Mouse (Mus musculus) embryo, embryonic 11.5 days (tissue): ENCODE data around the gene 3110082I17Rik.

Source experiments
- DNase-seq: peaks from one replicate; pipeline ENCODE4 v3.0.0-alpha.2; 2012; ENCODE audit warnings: low read depth, low spot score

Gene 3110082I17Rik

DNA sequence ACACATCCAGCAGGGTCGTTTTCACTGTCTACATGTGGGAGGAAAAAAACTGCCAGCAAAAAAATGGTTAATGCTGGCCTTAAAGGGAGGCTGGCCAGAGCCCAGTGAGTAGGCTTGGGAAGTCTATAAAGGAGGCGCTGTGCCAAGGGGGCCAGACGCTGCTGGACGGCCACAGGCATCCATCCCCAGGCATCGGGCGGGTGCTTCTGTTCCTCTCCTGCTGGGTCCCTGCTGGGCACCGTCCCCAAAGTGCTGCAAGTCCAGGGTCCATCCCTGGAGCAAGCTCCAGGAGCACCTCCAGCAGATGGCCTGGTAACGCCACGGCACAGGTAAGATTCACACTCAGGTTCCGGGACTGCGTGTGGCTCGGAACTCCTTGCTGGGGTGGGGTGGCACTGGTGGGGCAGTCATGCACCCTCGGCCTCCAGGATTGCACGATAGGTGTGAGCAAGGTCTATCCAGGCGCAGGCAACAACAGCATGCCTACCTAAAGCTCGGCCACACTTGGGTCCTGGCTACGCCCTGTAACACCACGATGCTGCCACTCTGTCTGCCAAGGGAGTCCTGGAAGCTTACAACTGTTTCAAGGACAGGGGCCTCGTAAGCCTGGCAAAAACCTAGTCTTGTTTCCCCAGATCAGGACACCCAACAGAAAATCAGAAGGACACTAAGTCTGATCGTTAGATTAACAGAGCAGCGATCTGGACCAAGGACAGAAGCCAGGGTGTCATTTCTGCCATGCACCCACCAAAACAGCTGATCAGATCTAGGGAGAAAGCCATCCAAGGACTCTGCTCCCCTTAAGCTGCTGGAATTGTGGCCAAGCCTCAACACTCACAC lies 37.1 kb downstream of the 3110082I17Rik start, which contains the start of gene Gper1:
Gper1 (plus strand) TSS at position 126 of the 840 bp plus-strand sequence.
- no peak for DNase-seq

GRCm38 (mm10) chr5:139418633-139419032 lies 41.7 kb downstream of the 3110082I17Rik start:
- DNase-seq: peak; percentile 32

GRCm38 (mm10) chr5:139418110-139418509 lies 42.2 kb downstream of the 3110082I17Rik start:
- no peak for DNase-seq

DNA sequence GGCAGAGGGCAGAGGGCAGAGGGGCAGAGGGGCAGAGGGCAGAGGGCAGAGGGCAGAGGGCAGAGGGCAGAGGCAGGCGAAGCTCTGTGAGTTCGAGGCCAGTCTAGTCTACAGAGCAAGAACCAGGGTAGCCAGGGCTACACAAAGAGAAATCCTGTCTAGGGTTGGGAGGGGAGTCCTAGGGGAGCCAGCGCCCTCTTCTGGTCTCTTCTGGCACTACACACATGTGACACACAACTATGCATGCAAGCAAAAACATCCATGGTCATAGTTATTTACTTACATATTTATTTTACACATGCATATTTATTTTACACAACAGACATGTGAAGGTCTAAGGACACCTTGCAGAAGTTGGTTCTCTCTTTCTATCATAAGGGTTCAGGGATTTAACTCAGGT lies 42.8 kb downstream of the 3110082I17Rik start:
- no peak for DNase-seq

- DNase-seq: no peak
Measured at GRCm38 (mm10) chr5:139416942-139417341, 43.4 kb downstream of the 3110082I17Rik start.

DNA sequence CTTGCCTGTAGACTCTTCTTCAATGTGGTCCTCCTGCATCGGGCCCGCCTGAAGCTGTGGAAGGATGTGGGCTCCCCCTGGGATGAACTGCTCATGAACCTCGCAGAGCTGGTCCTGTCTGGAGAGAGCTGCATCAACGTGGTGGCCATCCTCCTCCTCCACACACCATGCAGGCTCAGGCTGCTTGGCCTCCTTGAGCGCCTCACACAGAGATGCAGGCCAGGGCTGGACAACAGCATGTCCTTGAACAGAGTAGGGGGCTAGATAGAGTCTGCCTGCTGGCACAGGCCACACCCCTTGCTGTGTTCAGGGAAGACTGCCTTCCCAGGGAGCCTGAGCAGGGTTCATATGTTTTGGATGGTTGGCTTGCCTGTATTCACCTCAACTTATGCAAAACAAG lies 45.3 kb downstream of the 3110082I17Rik start:
- no peak for DNase-seq

DNA sequence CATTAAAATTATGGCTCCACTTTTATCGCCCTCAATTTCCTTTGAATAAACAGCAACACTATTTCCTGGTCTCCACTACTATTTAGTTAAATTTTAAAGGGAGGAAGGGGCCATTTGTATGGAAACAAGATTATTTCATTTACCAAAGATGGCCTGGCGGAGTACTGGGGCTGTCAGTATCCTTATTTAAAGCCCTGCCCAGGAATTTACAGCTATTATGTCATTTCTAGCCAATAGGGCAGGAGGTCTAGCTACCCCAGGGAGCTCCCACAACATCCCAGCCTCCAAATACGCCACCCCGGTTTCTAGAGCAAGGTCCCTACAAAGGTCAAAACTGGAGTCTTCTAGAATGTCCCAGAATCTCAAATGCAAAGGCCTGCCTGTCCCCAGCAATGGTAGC lies 46.8 kb downstream of the 3110082I17Rik start:
- DNase-seq: no peak

DNA sequence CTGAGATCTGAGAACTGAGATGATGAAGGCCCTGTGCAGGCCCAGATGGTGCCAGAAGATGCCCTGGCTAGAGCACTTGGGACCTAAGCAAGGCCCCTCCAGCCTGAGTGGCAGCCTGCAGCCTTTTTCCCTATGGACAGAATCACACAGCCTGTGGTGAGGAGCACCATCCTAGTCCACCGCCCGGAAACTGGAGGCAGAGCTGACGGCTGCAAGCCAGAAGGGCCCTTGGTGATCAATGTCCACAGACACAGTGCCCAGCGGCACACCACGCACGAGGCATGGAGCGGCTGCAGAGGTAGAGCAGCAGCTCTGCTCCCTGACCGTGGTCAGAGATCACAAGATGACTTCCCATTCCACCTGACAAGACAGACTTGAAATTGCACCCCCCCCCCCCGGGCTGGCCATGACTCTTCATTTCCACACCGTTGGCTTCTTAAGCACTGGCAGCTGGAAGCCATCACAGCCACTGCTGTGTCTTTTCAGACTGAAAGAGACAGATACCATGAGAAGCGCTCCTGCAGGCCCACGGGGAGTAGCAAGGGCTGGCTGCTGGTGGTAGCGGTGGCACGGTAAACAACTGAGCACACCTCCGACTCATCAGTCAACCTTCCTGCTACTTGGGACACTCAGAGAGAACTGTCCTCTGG lies 48.5 kb downstream of the 3110082I17Rik start:
- no peak for DNase-seq

DNA sequence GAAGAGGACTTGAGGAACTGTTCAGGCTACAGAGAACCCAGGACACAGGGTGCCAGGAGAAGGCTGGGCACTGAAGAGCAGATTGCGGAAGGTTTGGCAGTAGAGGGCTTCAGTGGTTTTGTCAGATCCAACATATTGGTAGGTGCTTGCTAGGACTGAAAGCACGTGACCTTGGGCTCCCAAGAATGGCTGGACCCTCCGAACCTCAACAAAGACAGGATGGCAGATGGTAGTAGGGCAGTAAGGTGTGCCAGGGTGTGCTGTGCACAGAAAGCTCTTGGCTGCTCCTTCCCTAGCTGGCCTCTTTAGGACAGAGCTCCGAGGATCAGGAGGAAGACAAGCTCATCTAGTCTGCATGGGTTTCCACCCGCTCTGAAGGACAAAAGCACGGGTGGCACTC lies 49.2 kb downstream of the 3110082I17Rik start:
- no peak for DNase-seq

DNA sequence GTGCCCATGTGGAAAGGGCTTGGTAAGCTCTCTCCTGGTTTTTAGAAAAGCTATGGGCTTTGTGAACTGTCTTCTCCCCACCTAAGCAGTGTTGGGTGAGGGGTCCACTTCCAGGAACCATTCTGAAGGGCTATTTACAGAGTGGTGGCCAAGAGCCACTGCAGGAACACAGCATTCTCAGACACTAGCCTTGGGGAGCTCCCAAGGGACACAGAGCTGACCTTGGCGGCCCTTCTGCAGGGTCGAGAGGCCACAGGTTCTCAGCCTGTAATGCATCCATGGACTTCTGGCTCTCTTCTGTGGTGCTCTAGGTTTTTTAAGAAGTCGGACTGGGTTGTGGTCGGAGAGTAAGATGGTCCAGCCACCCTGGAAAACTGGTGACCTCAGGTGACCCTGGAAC lies 50.3 kb downstream of the 3110082I17Rik start:
- no peak for DNase-seq

- no peak for DNase-seq
Measured at GRCm38 (mm10) chr5:139409412-139409811, 50.9 kb downstream of the 3110082I17Rik start.

GRCm38 (mm10) chr5:139408511-139408910 lies 51.8 kb downstream of the 3110082I17Rik start:
- no peak for DNase-seq

DNA sequence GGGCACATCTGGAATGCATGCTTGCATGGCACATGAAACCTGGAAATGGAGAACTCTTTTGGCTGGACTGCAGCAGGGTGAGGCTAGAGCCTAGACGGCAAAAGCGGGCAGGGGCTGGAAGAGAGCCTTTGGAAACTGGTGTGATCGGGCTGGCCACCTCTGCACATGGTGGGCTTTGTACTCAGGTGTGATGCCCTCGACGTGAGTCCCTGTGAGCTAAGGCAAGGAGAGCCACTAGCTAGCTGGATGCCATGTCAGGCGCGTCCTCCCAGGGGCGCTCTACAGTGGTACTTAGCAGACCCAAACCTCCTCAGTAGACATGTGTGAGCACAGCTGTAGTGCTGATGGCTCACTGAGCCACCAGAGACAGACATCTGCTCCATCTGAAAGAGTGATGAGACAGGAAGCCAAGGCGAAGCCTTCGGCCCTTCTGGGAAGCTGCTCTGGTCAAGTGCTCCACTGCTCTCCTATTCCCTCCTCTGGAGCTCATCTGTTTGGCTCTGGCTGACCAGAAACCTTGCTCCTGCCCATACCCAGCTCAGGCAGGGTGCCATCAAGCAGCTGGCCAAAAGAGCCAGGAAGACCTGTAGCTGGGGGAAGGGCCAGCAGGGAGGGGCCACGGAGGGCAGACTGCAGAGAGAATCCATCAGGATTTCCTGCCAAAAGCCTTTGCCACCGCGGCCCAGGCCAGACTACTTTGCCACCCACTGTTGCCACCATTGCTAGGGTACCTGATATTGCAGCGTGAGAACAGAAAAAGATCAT lies 53.0 kb downstream of the 3110082I17Rik start:
- DNase-seq: no peak

DNA sequence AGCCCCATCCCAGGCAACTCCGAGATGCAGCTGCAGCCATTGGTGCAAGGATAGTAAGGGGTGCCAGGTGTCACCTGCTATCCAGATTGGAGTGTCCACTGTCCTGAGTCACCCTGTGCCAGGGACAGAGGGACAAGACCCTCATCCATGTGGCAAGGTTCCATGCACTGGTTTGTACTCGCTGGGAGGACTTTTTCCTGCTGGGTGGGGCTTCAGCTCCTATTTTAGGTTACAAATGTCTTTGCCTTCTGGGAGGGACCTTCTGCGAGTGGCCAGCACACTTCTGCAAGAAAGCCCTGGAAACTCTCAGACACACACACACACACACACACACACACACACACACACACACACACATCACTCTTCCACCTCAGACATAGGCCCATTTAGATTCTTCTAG lies 54.4 kb downstream of the 3110082I17Rik start:
- DNase-seq: no peak

DNA sequence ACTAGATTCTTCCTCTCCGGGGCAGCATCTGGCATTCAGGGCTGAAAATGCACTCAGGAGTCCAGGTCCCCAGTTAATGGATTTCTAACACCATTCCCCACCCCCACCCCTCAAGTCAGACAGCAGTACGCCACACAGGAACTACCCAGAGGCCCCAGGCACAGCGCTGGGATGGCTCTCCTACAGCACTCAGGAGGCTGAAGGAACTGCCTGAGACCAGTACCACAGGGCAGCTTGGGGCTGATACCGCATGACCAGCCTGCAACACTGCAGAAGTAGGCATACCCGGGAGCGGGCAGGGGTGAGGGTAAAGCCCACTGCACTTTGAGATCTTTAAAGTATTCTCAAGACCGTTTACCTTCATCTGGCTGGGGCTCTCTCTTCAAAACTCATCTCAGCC lies 54.8 kb downstream of the 3110082I17Rik start:
- DNase-seq: no peak

DNA sequence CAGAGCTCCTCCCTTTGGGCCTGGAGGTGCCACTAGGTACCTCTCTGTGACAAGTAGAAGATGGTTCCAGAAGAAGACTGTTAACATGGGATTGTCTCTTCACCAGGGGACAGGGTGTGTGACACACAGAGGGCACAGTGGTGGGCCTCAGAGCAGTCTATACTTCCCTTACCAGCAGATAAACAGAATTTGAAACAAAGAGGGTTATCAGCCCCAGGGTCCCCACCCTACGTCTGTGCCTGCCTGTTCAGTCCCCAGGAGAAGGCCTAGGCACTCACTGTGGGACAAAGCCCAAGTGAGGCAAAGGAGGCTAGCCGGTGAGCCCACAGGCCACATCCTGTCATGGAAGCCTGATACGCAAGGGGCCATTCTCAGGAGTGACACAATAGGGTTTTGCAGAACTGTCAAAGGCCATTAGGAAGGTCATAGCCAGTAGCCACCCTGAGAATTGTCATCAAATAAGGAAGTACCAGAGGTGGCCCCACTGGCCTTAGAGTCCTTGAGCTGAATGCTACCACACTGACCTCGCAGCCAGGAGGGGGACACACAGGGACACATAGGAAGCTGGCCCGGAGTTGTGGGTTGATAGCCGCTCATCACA lies 55.4 kb downstream of the 3110082I17Rik start, which contains the start of gene C130050O18Rik:
C130050O18Rik (plus strand) TSS at position 480 of the 601 bp plus-strand sequence.
- no peak for DNase-seq

- DNase-seq: no peak
Measured at GRCm38 (mm10) chr5:139403692-139404260, 56.6 kb downstream of the 3110082I17Rik start.

GRCm38 (mm10) chr5:139402106-139402505 lies 58.2 kb downstream of the 3110082I17Rik start:
- no peak for DNase-seq

- DNase-seq: no peak
Measured at GRCm38 (mm10) chr5:139399991-139400390, 60.3 kb downstream of the 3110082I17Rik start.

DNA sequence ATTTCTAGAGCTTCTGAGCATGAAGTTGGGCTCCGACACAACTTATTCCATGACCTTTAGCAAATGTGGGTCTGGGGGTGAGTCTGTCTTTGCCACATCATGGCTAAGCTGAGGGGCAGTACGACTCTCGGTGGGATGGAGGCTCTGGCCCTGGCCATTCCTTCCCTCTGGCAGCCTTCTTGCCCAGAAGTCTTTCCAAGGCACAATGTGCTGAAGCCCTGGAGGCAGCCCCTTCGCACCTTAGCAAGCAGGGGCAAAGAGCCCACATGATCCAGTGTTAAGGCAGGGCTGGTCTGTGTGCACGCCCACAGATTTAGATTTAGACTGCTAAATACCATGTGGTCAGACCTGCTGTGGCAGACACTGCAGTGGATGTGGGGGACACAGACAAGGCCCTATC lies 61.5 kb downstream of the 3110082I17Rik start:
- no peak for DNase-seq
